Mouse (Mus musculus) cerebellum, adult 8-10 months (tissue): ENCODE results near the gene Col24a1.

Experiments used
- DNase-seq: peaks from one replicate; pipeline ENCODE4 v3.0.0; 2022

The Col24a1 gene

GRCm38 (mm10) chr3:145575743-145576481, 283.6 kb downstream of the Col24a1 start, which contains the start of gene Znhit6:
TSS of gene Znhit6 (plus strand) at chr3:145576205.
- DNase-seq, result peak; percentile 91

- DNase-seq, result no peak
Observed at GRCm38 (mm10) chr3:145576482-145576822, 284.2 kb downstream of the Col24a1 start.

- no peak for DNase-seq
Observed at GRCm38 (mm10) chr3:145576876-145577275, 284.6 kb downstream of the Col24a1 start.

GRCm38 (mm10) chr3:145583043-145583442, 290.8 kb downstream of the Col24a1 start:
- DNase-seq, result no peak

GRCm38 (mm10) chr3:145583522-145584200, 291.4 kb downstream of the Col24a1 start:
- no peak for DNase-seq

GRCm38 (mm10) chr3:145590562-145590961, 298.3 kb downstream of the Col24a1 start:
- DNase-seq, result no peak

- no peak for DNase-seq
Observed at GRCm38 (mm10) chr3:145591841-145592542, 299.7 kb downstream of the Col24a1 start.

GRCm38 (mm10) chr3:145595354-145595753, 303.1 kb downstream of the Col24a1 start:
- no peak for DNase-seq

- no peak for DNase-seq
Observed at GRCm38 (mm10) chr3:145599059-145599458, 306.8 kb downstream of the Col24a1 start.

GRCm38 (mm10) chr3:145600801-145601200, 308.5 kb downstream of the Col24a1 start:
- DNase-seq, result no peak

- DNase-seq, result no peak
Observed at GRCm38 (mm10) chr3:145601345-145601744, 309.1 kb downstream of the Col24a1 start.
